Mouse (Mus musculus): ENCODE results near the gene Dnajc6. TPM values are rescaled to one million over a fixed set of nuclear protein-coding genes. Genes with fewer than 3 reads are reported as not detected.

Gene Dnajc6
- polyA plus RNA-seq, 1 experiment = 109 TPM

- DNase-seq = no peak
- no peak for TF ChIP-seq CTCF (IDR thresholded peaks at IDR 0.05; ENCODE audit: borderline replicate concordance, insufficient read depth, low read depth, low read length)
- no peak for TF ChIP-seq POLR2A (IDR thresholded peaks at IDR 0.05; ENCODE audit: borderline replicate concordance, insufficient read depth, low read length)
- 98% methylated on average over 3 of the region's 3 CpGs for WGBS
- H3K27me3 ChIP-seq (ENCODE audit: control insufficient read depth, insufficient read depth, low read length) = no peaks in the 10 kb centered on the region
- H3K4me1 ChIP-seq (ENCODE audit: control insufficient read depth, insufficient read depth, low read length) = peaks cover 14% of the 10 kb centered on the region
- no peak overlapping the region for H3K27ac ChIP-seq (ENCODE audit: insufficient read depth, low read length)
- no peak overlapping the region for H3K4me3 ChIP-seq (replicated peaks; ENCODE audit: insufficient read depth, low read depth, low read length)
Observed at GRCm38 (mm10) chr4:101513251-101513650, 16.8 kb downstream of the Dnajc6 start.

- Histone ChIP-seq H3K27ac (ENCODE audit: insufficient read depth, low read length) (no peak overlapping the region), H3K4me3 (replicated peaks; ENCODE audit: insufficient read depth, low read depth, low read length) (no peak overlapping the region), H3K4me1 (ENCODE audit: control insufficient read depth, insufficient read depth, low read length) (peaks cover 18% of the 10 kb centered on the region), H3K27me3 (ENCODE audit: control insufficient read depth, insufficient read depth, low read length) (no peaks in the 10 kb centered on the region)
- TF ChIP-seq CTCF (IDR thresholded peaks at IDR 0.05; ENCODE audit: borderline replicate concordance, insufficient read depth, low read depth, low read length) (no peak), POLR2A (IDR thresholded peaks at IDR 0.05; ENCODE audit: borderline replicate concordance, insufficient read depth, low read length) (no peak)
- no peak for DNase-seq
- 95% methylated on average over 14 of the region's 14 CpGs for WGBS
Observed at GRCm38 (mm10) chr4:101515853-101516252, 19.4 kb downstream of the Dnajc6 start.

GRCm38 (mm10) chr4:101516434-101517168 is 20.2 kb downstream of the Dnajc6 start:
- peak overlapping the region; percentile 7; the same call in 1 of the 2 replicates for H3K27ac ChIP-seq (ENCODE audit: insufficient read depth, low read length)
- H3K27me3 ChIP-seq (ENCODE audit: control insufficient read depth, insufficient read depth, low read length) = no peaks in the 10 kb centered on the region
- WGBS = 77% methylated on average over 17 of the region's 17 CpGs
- no peak overlapping the region for H3K4me3 ChIP-seq (replicated peaks; ENCODE audit: insufficient read depth, low read depth, low read length)
- peaks cover 16% of the 10 kb centered on the region for H3K4me1 ChIP-seq (ENCODE audit: control insufficient read depth, insufficient read depth, low read length)
- DNase-seq = no peak
- no peak for TF ChIP-seq POLR2A (IDR thresholded peaks at IDR 0.05; ENCODE audit: borderline replicate concordance, insufficient read depth, low read length)
- no peak for TF ChIP-seq CTCF (IDR thresholded peaks at IDR 0.05; ENCODE audit: borderline replicate concordance, insufficient read depth, low read depth, low read length)

DNA sequence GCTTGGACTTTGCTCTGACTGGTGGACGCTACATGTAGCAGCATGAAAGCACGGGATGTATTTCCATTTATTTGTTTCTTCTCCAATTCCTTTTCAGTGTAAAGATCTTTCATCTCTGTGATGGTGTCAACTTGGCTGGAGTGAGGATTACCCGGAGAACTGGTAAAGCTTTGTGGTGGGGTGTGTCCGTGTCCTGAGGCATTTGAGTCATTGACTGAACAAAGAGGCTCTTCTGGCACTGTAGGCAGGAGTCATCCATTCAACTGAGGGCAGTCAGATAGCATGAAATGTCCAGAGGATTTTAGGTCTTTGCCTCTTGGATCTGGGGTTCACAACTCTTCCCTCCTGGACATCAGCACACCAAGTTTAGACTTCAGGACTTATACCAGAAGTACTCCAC is 35.5 kb downstream of the Dnajc6 start:
- WGBS = 81% methylated on average over 4 of the region's 4 CpGs
- Histone ChIP-seq H3K27me3 (ENCODE audit: control insufficient read depth, insufficient read depth, low read length) (no peaks in the 10 kb centered on the region), H3K4me3 (replicated peaks; ENCODE audit: insufficient read depth, low read depth, low read length) (no peak overlapping the region), H3K27ac (ENCODE audit: insufficient read depth, low read length) (no peak overlapping the region), H3K4me1 (ENCODE audit: control insufficient read depth, insufficient read depth, low read length) (no peaks in the 10 kb centered on the region)
- DNase-seq = no peak
- TF ChIP-seq CTCF (IDR thresholded peaks at IDR 0.05; ENCODE audit: borderline replicate concordance, insufficient read depth, low read depth, low read length) (no peak), POLR2A (IDR thresholded peaks at IDR 0.05; ENCODE audit: borderline replicate concordance, insufficient read depth, low read length) (no peak)

DNA sequence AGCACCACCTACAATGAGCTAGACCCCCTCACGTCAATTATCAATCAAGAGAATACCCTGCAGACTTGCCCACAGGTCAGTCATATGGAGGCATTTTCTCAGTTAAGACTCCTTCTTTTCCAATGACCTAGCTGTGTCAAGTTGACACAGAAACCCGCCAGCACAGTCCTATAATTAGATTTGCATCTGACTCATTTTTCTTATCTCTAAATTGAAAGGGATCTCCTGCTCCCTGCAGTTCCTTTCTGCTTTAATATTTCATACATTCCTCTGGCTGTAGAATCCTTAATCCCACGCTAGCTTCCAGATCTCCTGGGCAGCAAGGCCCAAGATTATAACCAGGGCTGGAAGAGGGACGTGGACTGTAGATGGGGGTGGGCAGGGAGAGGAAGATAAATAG is 44.1 kb downstream of the Dnajc6 start:
- no peak for TF ChIP-seq CTCF (IDR thresholded peaks at IDR 0.05; ENCODE audit: borderline replicate concordance, insufficient read depth, low read depth, low read length)
- no peak for TF ChIP-seq POLR2A (IDR thresholded peaks at IDR 0.05; ENCODE audit: borderline replicate concordance, insufficient read depth, low read length)
- DNase-seq = peak in 1 of 2 experiments; percentile 43
- Histone ChIP-seq H3K27ac (ENCODE audit: insufficient read depth, low read length) (0 out of 2 replicates have a peak overlapping the region, but pooled peaks have one; percentile 72), H3K4me1 (ENCODE audit: control insufficient read depth, insufficient read depth, low read length) (peaks cover 6% of the 10 kb centered on the region; the same call in 1 of the 2 replicates), H3K4me3 (replicated peaks; ENCODE audit: insufficient read depth, low read depth, low read length) (no peak overlapping the region), H3K27me3 (ENCODE audit: control insufficient read depth, insufficient read depth, low read length) (no peaks in the 10 kb centered on the region)
- 26% methylated on average over 4 of the region's 4 CpGs for WGBS

DNA sequence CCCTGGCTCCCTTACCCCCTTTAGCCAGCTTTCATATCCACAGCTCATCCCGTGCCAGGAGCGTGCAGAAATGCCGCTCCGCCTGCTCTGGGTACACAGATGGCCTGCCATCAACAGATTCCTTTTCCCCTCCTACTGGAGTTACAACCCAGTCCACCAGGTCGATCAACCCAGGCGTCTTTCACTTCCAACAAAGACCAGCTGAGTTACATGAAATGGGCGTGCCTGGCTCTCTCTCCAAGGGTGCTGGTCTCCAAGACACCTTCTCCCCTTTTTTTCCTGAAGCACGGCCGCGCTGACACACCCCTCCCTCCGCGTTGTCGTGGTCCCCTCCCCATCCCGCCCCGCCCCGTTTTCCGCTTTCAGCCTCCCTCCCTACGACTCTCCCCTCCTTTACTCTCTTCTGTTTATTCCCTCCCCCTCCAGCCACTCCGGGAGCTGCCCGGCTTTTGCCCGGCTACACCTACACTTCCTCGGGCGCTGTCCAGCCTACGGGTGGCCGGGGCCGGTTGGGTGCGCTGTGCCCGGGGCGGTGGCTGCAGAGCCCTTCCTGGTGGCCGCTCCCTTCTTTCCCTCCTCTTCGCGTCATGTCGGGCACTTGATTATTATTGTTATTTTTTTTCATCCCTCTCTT is 53.6 kb downstream of the Dnajc6 start:
- no peak for TF ChIP-seq CTCF (IDR thresholded peaks at IDR 0.05; ENCODE audit: borderline replicate concordance, insufficient read depth, low read depth, low read length)
- H3K27me3 ChIP-seq (ENCODE audit: control insufficient read depth, insufficient read depth, low read length) = no peaks in the 10 kb centered on the region
- H3K4me1 ChIP-seq (ENCODE audit: control insufficient read depth, insufficient read depth, low read length) = no peaks in the 10 kb centered on the region
- under 1% methylated on average over 33 of the region's 33 CpGs for WGBS
- H3K4me3 ChIP-seq (replicated peaks; ENCODE audit: insufficient read depth, low read depth, low read length) = peak overlapping the region; percentile 68
- DNase-seq = peak; percentile 63 to 75
- H3K27ac ChIP-seq (ENCODE audit: insufficient read depth, low read length) = peak overlapping the region; percentile 65

DNA sequence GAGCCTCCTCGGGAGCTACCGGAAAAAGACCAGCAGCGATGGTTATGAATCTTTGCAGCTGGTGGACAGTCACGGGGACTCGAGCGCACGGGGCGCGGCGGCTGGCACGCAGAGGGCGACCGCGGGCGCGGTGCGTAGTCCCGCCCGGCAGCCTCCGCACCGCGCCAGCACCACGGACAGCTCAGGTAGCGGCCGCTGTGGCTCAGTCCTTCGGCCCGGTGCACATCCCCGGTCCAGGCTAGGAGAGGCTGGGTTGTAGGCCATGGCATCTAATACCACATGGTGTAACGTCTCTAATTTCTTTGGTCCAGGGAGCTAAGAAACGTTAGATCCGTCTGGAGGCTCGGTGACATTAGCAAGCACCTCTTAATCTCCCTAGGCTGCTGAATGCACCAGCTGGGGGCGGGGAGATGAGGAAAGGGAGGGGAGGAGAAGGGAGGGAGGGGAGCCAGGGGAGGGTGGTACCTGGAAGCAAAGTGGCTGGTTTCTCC is 54.3 kb downstream of the Dnajc6 start:
- H3K4me3 ChIP-seq (replicated peaks; ENCODE audit: insufficient read depth, low read depth, low read length) = peak overlapping the region; percentile 68
- TF ChIP-seq CTCF (IDR thresholded peaks at IDR 0.05; ENCODE audit: borderline replicate concordance, insufficient read depth, low read depth, low read length) = no peak
- WGBS = under 1% methylated on average over 33 of the region's 33 CpGs
- H3K4me1 ChIP-seq (ENCODE audit: control insufficient read depth, insufficient read depth, low read length) = no peaks in the 10 kb centered on the region
- peak; percentile 65 to 70 for DNase-seq
- no peaks in the 10 kb centered on the region for H3K27me3 ChIP-seq (ENCODE audit: control insufficient read depth, insufficient read depth, low read length)
- peak overlapping the region; percentile 65 for H3K27ac ChIP-seq (ENCODE audit: insufficient read depth, low read length)

GRCm38 (mm10) chr4:101551425-101551824 is 55.0 kb downstream of the Dnajc6 start:
- no peak overlapping the region for H3K4me3 ChIP-seq (replicated peaks; ENCODE audit: insufficient read depth, low read depth, low read length)
- WGBS = 38% methylated on average over 4 of the region's 4 CpGs

More at GRCm38 (mm10) chr4:101551425-101551824, 55.0 kb downstream of the Dnajc6 start:
- H3K27ac ChIP-seq (ENCODE audit: insufficient read depth, low read length) = no peak overlapping the region; the same call in 1 of the 2 replicates
- DNase-seq = no peak
- H3K27me3 ChIP-seq (ENCODE audit: control insufficient read depth, insufficient read depth, low read length) = no peaks in the 10 kb centered on the region
- no peak for TF ChIP-seq POLR2A (IDR thresholded peaks at IDR 0.05; ENCODE audit: borderline replicate concordance, insufficient read depth, low read length)
- TF ChIP-seq CTCF (IDR thresholded peaks at IDR 0.05; ENCODE audit: borderline replicate concordance, insufficient read depth, low read depth, low read length) = no peak
- H3K4me1 ChIP-seq (ENCODE audit: control insufficient read depth, insufficient read depth, low read length) = no peaks in the 10 kb centered on the region

All from cerebellum, adult 2 months (tissue).